Mouse (Mus musculus): ENCODE data around the gene Grin2c.

Gene Grin2c

GRCm38 (mm10) chr11:115202316-115202715 is 64.7 kb downstream of the Grin2c start:
- peak; percentile 65 for DNase-seq (ENCODE audit: low read depth, low spot score)

- DNase-seq (ENCODE audit: low read depth, low spot score): no peak
Observed at GRCm38 (mm10) chr11:115200520-115200919, 66.5 kb downstream of the Grin2c start.
